Mouse (Mus musculus): ENCODE data around the gene Jdp2. TPM values are rescaled to one million over a fixed set of nuclear protein-coding genes. Genes with fewer than 3 reads are reported as not detected.

Jdp2 gene
- 8.5 and 9.0 TPM in 2 replicates for polyA plus RNA-seq (2012; rRNA removed)

GRCm38 (mm10) chr12:85598611-85599477 is at the start of gene Jdp2:
Jdp2 (plus strand) TSS chr12:85599027.
- DNase-seq (ENCODE audit: low read depth) = no peak

- DNase-seq (ENCODE audit: low read depth) = no peak
Measured at GRCm38 (mm10) chr12:85549661-85550060, 49.2 kb upstream of the Jdp2 start.

- DNase-seq (ENCODE audit: low read depth) = no peak
Measured at GRCm38 (mm10) chr12:85550435-85550834, 48.4 kb upstream of the Jdp2 start.

GRCm38 (mm10) chr12:85559299-85559698 is 39.5 kb upstream of the Jdp2 start:
- no peak for DNase-seq (ENCODE audit: low read depth)

- DNase-seq (ENCODE audit: low read depth) = no peak
Measured at GRCm38 (mm10) chr12:85565441-85565840, 33.4 kb upstream of the Jdp2 start.

GRCm38 (mm10) chr12:85568298-85568697 is 30.5 kb upstream of the Jdp2 start:
- DNase-seq (ENCODE audit: low read depth) = no peak

- DNase-seq (ENCODE audit: low read depth) = no peak
Measured at GRCm38 (mm10) chr12:85569393-85570157, 29.3 kb upstream of the Jdp2 start.

- DNase-seq (ENCODE audit: low read depth) = no peak
Measured at GRCm38 (mm10) chr12:85570158-85570540, 28.7 kb upstream of the Jdp2 start.

GRCm38 (mm10) chr12:85571312-85571711 is 27.5 kb upstream of the Jdp2 start:
- DNase-seq (ENCODE audit: low read depth) = no peak

- no peak for DNase-seq (ENCODE audit: low read depth)
Measured at GRCm38 (mm10) chr12:85572047-85572475, 26.8 kb upstream of the Jdp2 start.

GRCm38 (mm10) chr12:85574806-85575495 is 23.9 kb upstream of the Jdp2 start:
- no peak for DNase-seq (ENCODE audit: low read depth)

GRCm38 (mm10) chr12:85575496-85575840 is 23.4 kb upstream of the Jdp2 start:
- no peak for DNase-seq (ENCODE audit: low read depth)

GRCm38 (mm10) chr12:85581261-85582066 is 17.4 kb upstream of the Jdp2 start:
- DNase-seq (ENCODE audit: low read depth) = no peak

- DNase-seq (ENCODE audit: low read depth) = no peak
Measured at GRCm38 (mm10) chr12:85582067-85582316, 16.8 kb upstream of the Jdp2 start.

GRCm38 (mm10) chr12:85585761-85586258 is 13.0 kb upstream of the Jdp2 start:
- DNase-seq (ENCODE audit: low read depth) = no peak

GRCm38 (mm10) chr12:85589870-85590382 is 8.9 kb upstream of the Jdp2 start:
- no peak for DNase-seq (ENCODE audit: low read depth)

GRCm38 (mm10) chr12:85592943-85593342 is 5.9 kb upstream of the Jdp2 start:
- no peak for DNase-seq (ENCODE audit: low read depth)

- DNase-seq (ENCODE audit: low read depth) = no peak
Measured at GRCm38 (mm10) chr12:85594390-85594789, 4.4 kb upstream of the Jdp2 start.

- no peak for DNase-seq (ENCODE audit: low read depth)
Measured at GRCm38 (mm10) chr12:85598053-85598452, 774 bp upstream of the Jdp2 start.

- DNase-seq (ENCODE audit: low read depth) = no peak
Measured at GRCm38 (mm10) chr12:85599478-85600152, 788 bp downstream of the Jdp2 start.

GRCm38 (mm10) chr12:85600637-85601036 is 1.8 kb downstream of the Jdp2 start:
- no peak for DNase-seq (ENCODE audit: low read depth)

Measured in gonadal fat pad, adult 2 months (tissue).